Mouse (Mus musculus): ENCODE measurements at regions not wholly inside any gene's neighbourhood (a gene's known extent, or its start where the extent isn't known, plus 50 kb on each side); places are given as distances from the start of the nearest gene placed in this dataset.

GRCm38 (mm10) chr6:31219736-31220135 lies 178.8 kb upstream of the Mkln1 start:
- TF ChIP-seq CTCF (IDR thresholded peaks at IDR 0.05; ENCODE audit: borderline replicate concordance, insufficient read depth, low read length) (no peak), POLR2A (IDR thresholded peaks at IDR 0.05; ENCODE audit: low read depth, low read length) (no peak; the same call in 1 of the 2 replicates)
